Mouse (Mus musculus) stomach, postnatal 0 days (tissue): ENCODE results near the gene Trim12a.

Experiments
- CTCF ChIP-seq: IDR thresholded peaks from 2 replicates; pipeline ENCODE4 v1.5.1; 2016; ENCODE audit warnings: antibody characterized with exemption, low read depth, mild to moderate bottlenecking, moderate library complexity
- EP300 ChIP-seq: optimal IDR thresholded peaks from 2 replicates; pipeline ENCODE3; 2016; ENCODE audit warnings: antibody characterized with exemption

GRCm38 (mm10) chr7:104314796-104315353, 391 bp downstream of the Trim12a start:
- no peak for TF ChIP-seq EP300
- TF ChIP-seq CTCF, result no peak
